Mouse (Mus musculus) heart, adult 2 months (tissue): ENCODE data around the gene Lyplal1.

Experiments
- CTCF ChIP-seq: fragments of 200-600 bp; IDR thresholded peaks from 2 replicates; pipeline ENCODE4 v1.8.1; 2022; ENCODE audit warnings: antibody characterized with exemption, mild to moderate bottlenecking, moderate library complexity
- EP300 ChIP-seq: fragments of 200-500 bp; IDR thresholded peaks from 2 replicates; pipeline ENCODE4 v1.6.1; 2011; ENCODE audit warnings: low read depth, low read length, control low read depth; ENCODE audit not compliant: insufficient read depth
- POLR2A ChIP-seq: fragments of 200-500 bp; IDR thresholded peaks from 2 replicates; pipeline ENCODE4 v1.6.1; 2011; ENCODE audit warnings: mild to moderate bottlenecking, low read depth, low read length, control low read depth; ENCODE audit not compliant: insufficient read depth

GRCm38 (mm10) chr1:186066266-186066897 is 50.7 kb downstream of the Lyplal1 start:
- no peak for TF ChIP-seq POLR2A
- TF ChIP-seq CTCF, result no peak
- TF ChIP-seq EP300, result no peak
